Mouse (Mus musculus) spleen, adult 2 months (tissue): ENCODE measurements around the gene Uchl3.

Source experiments
- CTCF ChIP-seq: fragments of 200-500 bp; IDR thresholded peaks from 2 replicates; pipeline ENCODE4 v1.5.1; 2011; ENCODE audit warnings: mild to moderate bottlenecking, inconsistent platforms; ENCODE audit not compliant: insufficient read depth, insufficient read length, insufficient replicate concordance; ENCODE audit errors: extremely low read depth
- POLR2A ChIP-seq: fragments of 200-500 bp; IDR thresholded peaks from 2 replicates; pipeline ENCODE4 v1.6.1; 2011; ENCODE audit warnings: low read depth, low read length, inconsistent platforms

GRCm38 (mm10) chr14:101704479-101704878 is 50.7 kb downstream of the Uchl3 start:
- TF ChIP-seq CTCF (no peak), POLR2A (no peak)
